Mouse (Mus musculus): Measurements from ENCODE around the gene Gpr101.

Gpr101 gene

GRCm38 (mm10) chrX:57503634-57504033 is at the start of gene Gpr101:
Gene Gpr101 (minus strand): TSS chrX:57503757.
- DNase-seq (ENCODE audit: low spot score in 2 of 2): no peak

GRCm38 (mm10) chrX:57521117-57522095 is 17.8 kb upstream of the Gpr101 start:
- DNase-seq (ENCODE audit: low spot score in 2 of 2): peak in 1 of 2 experiments; percentile 2

GRCm38 (mm10) chrX:57506247-57506646 is 2.7 kb upstream of the Gpr101 start:
- no peak for DNase-seq (ENCODE audit: low spot score in 2 of 2)
